Mouse (Mus musculus) B cell, adult 2 months (primary cell): ENCODE data around the gene Cyp3a11.
"Not testable (repeated sequence)": the region's sequence is repeated elsewhere in the genome, so short reads cannot be mapped to it uniquely, and the experiment has no call there.

Source experiments
- DNase-seq, 2 experiments: peaks; one replicate each; pipeline ENCODE4 v3.0.0; 2022

Cyp3a11 gene

GRCm38 (mm10) chr5:145879688-145880087 is at the start of gene Cyp3a11:
TSS of gene Cyp3a11 (minus strand) at chr5:145879964.
- DNase-seq = no peak

GRCm38 (mm10) chr5:145912912-145913311 is 33.1 kb upstream of the Cyp3a11 start:
- no peak for DNase-seq

GRCm38 (mm10) chr5:145911781-145912180 is 32.0 kb upstream of the Cyp3a11 start:
- DNase-seq = no peak

GRCm38 (mm10) chr5:145906937-145907336 is 27.2 kb upstream of the Cyp3a11 start:
- not testable (repeated sequence) for DNase-seq

- DNase-seq = no peak
Measured at GRCm38 (mm10) chr5:145904535-145904934, 24.8 kb upstream of the Cyp3a11 start.

- no peak for DNase-seq
Measured at GRCm38 (mm10) chr5:145903349-145903748, 23.6 kb upstream of the Cyp3a11 start.

- no peak for DNase-seq
Measured at GRCm38 (mm10) chr5:145900436-145900990, 20.7 kb upstream of the Cyp3a11 start.

GRCm38 (mm10) chr5:145897271-145897670 is 17.5 kb upstream of the Cyp3a11 start:
- no peak for DNase-seq

- DNase-seq = no peak
Measured at GRCm38 (mm10) chr5:145881207-145881606, 1.4 kb upstream of the Cyp3a11 start.

GRCm38 (mm10) chr5:145867433-145867832 is 12.3 kb downstream of the Cyp3a11 start:
- not testable (repeated sequence) for DNase-seq

GRCm38 (mm10) chr5:145805796-145806195 is 74.0 kb downstream of the Cyp3a11 start, which contains the start of gene Cyp3a44:
TSS of gene Cyp3a44 (minus strand) at chr5:145805874.
- not testable (repeated sequence) for DNase-seq
